Mouse (Mus musculus): ENCODE measurements around the gene Bivm.

The Bivm gene

GRCm38 (mm10) chr1:44173903-44174302 is 55.1 kb downstream of the Bivm start:
- no peak for DNase-seq (ENCODE audit: low read depth, low spot score)

DNA sequence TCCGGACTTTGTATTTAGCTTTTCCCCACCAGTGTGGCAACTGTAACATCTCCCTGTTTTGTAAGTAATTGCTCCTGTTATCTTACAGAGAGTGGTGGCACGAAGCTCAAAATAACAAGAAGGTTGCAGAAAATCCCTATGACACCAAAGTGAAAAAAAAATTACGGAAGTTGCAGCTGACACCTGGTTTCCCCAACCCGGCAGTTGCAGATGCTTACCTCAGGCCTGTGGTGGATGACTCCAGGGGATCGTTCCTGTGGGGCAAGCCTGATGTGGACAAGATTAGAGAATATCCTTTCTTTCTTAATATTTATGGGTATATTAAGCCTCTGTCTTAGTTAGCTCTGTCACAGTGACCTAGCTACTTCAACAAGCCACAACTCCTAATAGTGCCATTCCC is 59.3 kb downstream of the Bivm start:
- DNase-seq (ENCODE audit: low read depth, low spot score), result no peak

DNA sequence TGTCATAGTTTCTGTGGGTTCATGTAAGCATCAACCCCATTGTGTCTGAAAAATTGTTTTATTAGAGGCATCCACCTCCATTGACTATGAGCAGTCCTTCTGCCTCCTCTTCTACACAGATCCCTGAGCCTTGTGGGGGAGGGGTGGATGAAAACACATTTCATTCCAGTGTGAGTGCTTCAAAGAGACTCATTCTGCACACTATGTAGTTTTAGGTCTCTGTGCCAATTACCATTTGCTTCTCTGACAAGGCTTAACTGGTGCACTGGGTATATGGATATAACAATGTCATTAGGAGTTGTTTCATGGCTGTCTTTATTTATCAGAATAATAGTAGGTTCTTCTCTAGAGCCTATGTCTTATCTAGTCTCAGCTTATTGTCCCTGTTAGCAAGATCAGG is 67.6 kb downstream of the Bivm start:
- no peak for DNase-seq (ENCODE audit: low read depth, low spot score)
